Mouse (Mus musculus): ENCODE data around the gene Rhbg. TPM values are rescaled to one million over a fixed set of nuclear protein-coding genes. Genes with fewer than 3 reads are reported as not detected.

Rhbg gene
- polyA plus RNA-seq, 1 experiment, result 0.08 TPM

GRCm38 (mm10) chr3:88205176-88205562, 49.3 kb downstream of the Rhbg start:
- Histone ChIP-seq H3K4me1 (ENCODE audit: control insufficient read depth, insufficient read depth, low read length) (peaks cover 38% of the 10 kb centered on the region), H3K27ac (ENCODE audit: insufficient read depth, low read length) (no peak overlapping the region), H3K27me3 (ENCODE audit: control insufficient read depth, insufficient read depth, low read length) (no peaks in the 10 kb centered on the region), H3K4me3 (replicated peaks; ENCODE audit: insufficient read depth, low read depth, low read length) (no peak overlapping the region)
- DNase-seq, result no peak
- WGBS, result 66% methylated on average over 4 of the region's 4 CpGs
- TF ChIP-seq CTCF (IDR thresholded peaks at IDR 0.05; ENCODE audit: borderline replicate concordance, insufficient read depth, low read depth, low read length) (no peak), POLR2A (IDR thresholded peaks at IDR 0.05; ENCODE audit: borderline replicate concordance, insufficient read depth, low read length) (no peak)

- peaks cover 34% of the 10 kb centered on the region for H3K4me1 ChIP-seq (ENCODE audit: control insufficient read depth, insufficient read depth, low read length)
- DNase-seq, result no peak
- 76% methylated on average over 1 of the region's 1 CpGs for WGBS
- H3K27ac ChIP-seq (ENCODE audit: insufficient read depth, low read length), result no peak overlapping the region
- no peak overlapping the region for H3K4me3 ChIP-seq (replicated peaks; ENCODE audit: insufficient read depth, low read depth, low read length)
- TF ChIP-seq CTCF (IDR thresholded peaks at IDR 0.05; ENCODE audit: borderline replicate concordance, insufficient read depth, low read depth, low read length) (no peak), POLR2A (IDR thresholded peaks at IDR 0.05; ENCODE audit: borderline replicate concordance, insufficient read depth, low read length) (no peak)
- no peaks in the 10 kb centered on the region for H3K27me3 ChIP-seq (ENCODE audit: control insufficient read depth, insufficient read depth, low read length)
Observed at GRCm38 (mm10) chr3:88204751-88205150, 49.8 kb downstream of the Rhbg start.

- H3K27me3 ChIP-seq (ENCODE audit: control insufficient read depth, insufficient read depth, low read length), result no peaks in the 10 kb centered on the region
- WGBS, result 54% methylated on average over 7 of the region's 7 CpGs
- peak in 1 of 2 experiments; percentile 37 for DNase-seq
- H3K4me3 ChIP-seq (replicated peaks; ENCODE audit: insufficient read depth, low read depth, low read length), result no peak overlapping the region
- H3K4me1 ChIP-seq (ENCODE audit: control insufficient read depth, insufficient read depth, low read length), result peaks cover 28% of the 10 kb centered on the region
- TF ChIP-seq POLR2A (IDR thresholded peaks at IDR 0.05; ENCODE audit: borderline replicate concordance, insufficient read depth, low read length) (no peak), CTCF (IDR thresholded peaks at IDR 0.05; ENCODE audit: borderline replicate concordance, insufficient read depth, low read depth, low read length) (no peak)
- H3K27ac ChIP-seq (ENCODE audit: insufficient read depth, low read length), result 0 out of 2 replicates have a peak overlapping the region, but pooled peaks have one; percentile 4
Observed at GRCm38 (mm10) chr3:88203999-88204700, 50.4 kb downstream of the Rhbg start.

- Histone ChIP-seq H3K27me3 (ENCODE audit: control insufficient read depth, insufficient read depth, low read length) (no peaks in the 10 kb centered on the region), H3K27ac (ENCODE audit: insufficient read depth, low read length) (no peak overlapping the region), H3K4me3 (replicated peaks; ENCODE audit: insufficient read depth, low read depth, low read length) (no peak overlapping the region), H3K4me1 (ENCODE audit: control insufficient read depth, insufficient read depth, low read length) (peaks cover 24% of the 10 kb centered on the region)
- 21% methylated on average over 5 of the region's 5 CpGs for WGBS
- no peak for TF ChIP-seq CTCF (IDR thresholded peaks at IDR 0.05; ENCODE audit: borderline replicate concordance, insufficient read depth, low read depth, low read length)
- peak in 1 of 2 experiments; percentile 48 for DNase-seq
Observed at GRCm38 (mm10) chr3:88203456-88203855, 51.1 kb downstream of the Rhbg start.

GRCm38 (mm10) chr3:88202986-88203385, 51.5 kb downstream of the Rhbg start:
- Histone ChIP-seq H3K4me1 (ENCODE audit: control insufficient read depth, insufficient read depth, low read length) (peaks cover 21% of the 10 kb centered on the region), H3K27ac (ENCODE audit: insufficient read depth, low read length) (peak overlapping the region; percentile 48), H3K27me3 (ENCODE audit: control insufficient read depth, insufficient read depth, low read length) (no peaks in the 10 kb centered on the region), H3K4me3 (replicated peaks; ENCODE audit: insufficient read depth, low read depth, low read length) (no peak overlapping the region)
- WGBS, result 48% methylated on average over 6 of the region's 6 CpGs
- TF ChIP-seq POLR2A (IDR thresholded peaks at IDR 0.05; ENCODE audit: borderline replicate concordance, insufficient read depth, low read length) (no peak), CTCF (IDR thresholded peaks at IDR 0.05; ENCODE audit: borderline replicate concordance, insufficient read depth, low read depth, low read length) (no peak)
- peak in 1 of 2 experiments; percentile 31 for DNase-seq

- WGBS, result 76% methylated on average over 5 of the region's 5 CpGs
- Histone ChIP-seq H3K4me1 (ENCODE audit: control insufficient read depth, insufficient read depth, low read length) (peaks cover 21% of the 10 kb centered on the region), H3K27me3 (ENCODE audit: control insufficient read depth, insufficient read depth, low read length) (no peaks in the 10 kb centered on the region), H3K27ac (ENCODE audit: insufficient read depth, low read length) (peak overlapping the region; percentile 33; the same call in 1 of the 2 replicates), H3K4me3 (replicated peaks; ENCODE audit: insufficient read depth, low read depth, low read length) (peak overlapping the region; percentile 22)
- DNase-seq, result peak in 1 of 2 experiments; percentile 25
- TF ChIP-seq POLR2A (IDR thresholded peaks at IDR 0.05; ENCODE audit: borderline replicate concordance, insufficient read depth, low read length) (no peak), CTCF (IDR thresholded peaks at IDR 0.05; ENCODE audit: borderline replicate concordance, insufficient read depth, low read depth, low read length) (no peak)
Observed at GRCm38 (mm10) chr3:88201640-88202039, 52.9 kb downstream of the Rhbg start.

- Histone ChIP-seq H3K27ac (ENCODE audit: insufficient read depth, low read length) (peak overlapping the region; percentile 76), H3K27me3 (ENCODE audit: control insufficient read depth, insufficient read depth, low read length) (no peaks in the 10 kb centered on the region), H3K4me3 (replicated peaks; ENCODE audit: insufficient read depth, low read depth, low read length) (peak overlapping the region; percentile 57), H3K4me1 (ENCODE audit: control insufficient read depth, insufficient read depth, low read length) (peaks cover 21% of the 10 kb centered on the region)
- DNase-seq, result peak in 1 of 2 experiments; percentile 55
- WGBS, result 1% methylated on average over 33 of the region's 37 CpGs
- TF ChIP-seq CTCF (IDR thresholded peaks at IDR 0.05; ENCODE audit: borderline replicate concordance, insufficient read depth, low read depth, low read length) (no peak), POLR2A (IDR thresholded peaks at IDR 0.05; ENCODE audit: borderline replicate concordance, insufficient read depth, low read length) (peak; percentile 22; the same call in 1 of the 2 replicates)
Observed at GRCm38 (mm10) chr3:88200972-88201330, 53.6 kb downstream of the Rhbg start.
